Mouse (Mus musculus) MEL (cell line): Measurements from ENCODE around the gene Mylip. TPM values are rescaled to one million over a fixed set of nuclear protein-coding genes. Genes with fewer than 3 reads are reported as not detected.
A peak's percentile ranks its signal among the peaks of the same experiment; 100 is the strongest.

ENCODE experiments used
- DNase-seq: peaks from one replicate; pipeline ENCODE4 v3.0.0; 2011; ENCODE audit warnings: low read depth, low spot score
- H3K27ac ChIP-seq: 2 replicates; pipeline ENCODE4 v1.5.1; 2012; ENCODE audit warnings: low read depth, mild to moderate bottlenecking, control low read depth, low read length, moderate library complexity; ENCODE audit not compliant: control insufficient read depth
- H3K27me3 ChIP-seq, 2 experiments: fragments of 150-350 bp in 1 of 2; sonication (generic) in 1 of 2; 2 replicates each; pipeline ENCODE4 v1.6.1; 2012; ENCODE audit warnings: low read length in 2 of 2, mild to moderate bottlenecking in 2 of 2, improper control_type of control experiment in 1 of 2, moderate library complexity in 1 of 2; ENCODE audit not compliant: insufficient read depth in 2 of 2, control insufficient read depth in 1 of 2
- H3K36me3 ChIP-seq, 2 experiments: 2 replicates each; pipeline ENCODE4 v1.6.1; 2012 to 2014; ENCODE audit warnings: low read length in 2 of 2, improper control_type of control experiment in 1 of 2, inconsistent platforms in 1 of 2, mild to moderate bottlenecking in 1 of 2; ENCODE audit not compliant: insufficient read depth in 2 of 2, control insufficient read depth in 1 of 2
- H3K4me1 ChIP-seq, 2 experiments: fragments of 150-350 bp in 1 of 2; sonication (generic) in 1 of 2; 2 replicates each; pipeline ENCODE4 v1.6.1; 2012; ENCODE audit warnings: low read length in 2 of 2, improper control_type of control experiment in 1 of 2, mild to moderate bottlenecking in 1 of 2; ENCODE audit not compliant: insufficient read depth in 2 of 2, control insufficient read depth in 1 of 2
- H3K4me3 ChIP-seq, 2 experiments: fragments of 150-350 bp in 1 of 2; sonication (generic) in 1 of 2; 2 replicates each; pipeline ENCODE4 v1.5.1; 2012; ENCODE audit warnings: low read depth in 2 of 2, low read length in 2 of 2, mild to moderate bottlenecking in 2 of 2, moderate library complexity in 2 of 2, control low read depth in 1 of 2, improper control_type of control experiment in 1 of 2; ENCODE audit not compliant: control insufficient read depth in 1 of 2, insufficient read depth in 1 of 2
- H3K79me2 ChIP-seq: 2 replicates; pipeline ENCODE4 v1.6.1; 2012; ENCODE audit warnings: mild to moderate bottlenecking, low read length, moderate library complexity; ENCODE audit not compliant: control insufficient read depth, poor library complexity, insufficient read depth
- H3K9ac ChIP-seq: 2 replicates; pipeline ENCODE4 v1.6.1; 2012; ENCODE audit warnings: low read depth, mild to moderate bottlenecking, control low read depth, low read length, moderate library complexity; ENCODE audit not compliant: control insufficient read depth, poor library complexity, severe bottlenecking
- H3K9me3 ChIP-seq: fragments of 150-350 bp; sonication (generic); replicated peaks from 2 replicates; pipeline ENCODE4 v1.6.1; 2012; ENCODE audit warnings: mild to moderate bottlenecking, low read length, improper control_type of control experiment, moderate library complexity; ENCODE audit not compliant: insufficient read depth
- BHLHE40 ChIP-seq: IDR thresholded peaks from 2 replicates; pipeline ENCODE4 v1.6.1; 2012; ENCODE audit warnings: low read depth, mild to moderate bottlenecking, inconsistent platforms, low read length, improper control_type of control experiment, borderline replicate concordance
- CHD2 ChIP-seq: IDR thresholded peaks from 2 replicates; pipeline ENCODE4 v1.6.1; 2011; ENCODE audit warnings: low read length, improper control_type of control experiment
- CTCF ChIP-seq, 3 experiments: IDR thresholded peaks in 2 of 3; conservative IDR thresholded peaks in 1 of 3; 2 replicates each; pipeline ENCODE4 v1.5.1; 2011 to 2012; ENCODE audit warnings: low read length in 3 of 3, low read depth in 2 of 3, mild to moderate bottlenecking in 2 of 3, improper control_type of control experiment in 1 of 3, inconsistent platforms in 1 of 3, mixed read lengths in 1 of 3, moderate library complexity in 1 of 3; ENCODE audit not compliant: control insufficient read depth in 1 of 3, insufficient read depth in 1 of 3, poor library complexity in 1 of 3, severe bottlenecking in 1 of 3
- EP300 ChIP-seq, 2 experiments: IDR thresholded peaks; 2 replicates each; pipeline ENCODE4 v1.6.1; 2011; ENCODE audit warnings: improper control_type of control experiment in 2 of 2, low read length in 2 of 2, low read depth in 1 of 2, mild to moderate bottlenecking in 1 of 2
- GABPA ChIP-seq: IDR thresholded peaks from 2 replicates; pipeline ENCODE4 v1.6.1; 2012; ENCODE audit warnings: low read depth, mild to moderate bottlenecking, inconsistent platforms, low read length, improper control_type of control experiment, moderate library complexity
- GATA1 ChIP-seq: IDR thresholded peaks from 2 replicates; pipeline ENCODE4 v1.6.1; 2011; ENCODE audit warnings: low read depth, low read length, improper control_type of control experiment
- HCFC1 ChIP-seq: IDR thresholded peaks from 2 replicates; pipeline ENCODE4 v1.6.1; 2012; ENCODE audit warnings: low read depth, mild to moderate bottlenecking, inconsistent platforms, low read length, improper control_type of control experiment, moderate library complexity
- JUND ChIP-seq: IDR thresholded peaks from 2 replicates; pipeline ENCODE4 v1.6.1; 2011; ENCODE audit warnings: low read depth, mild to moderate bottlenecking, improper control_type of control experiment, low read length
- KAT2A ChIP-seq: conservative IDR thresholded peaks from 2 replicates; pipeline ENCODE4 v1.6.1; 2012; ENCODE audit warnings: low read depth, low read length, improper control_type of control experiment, inconsistent platforms
- MAFK ChIP-seq: IDR thresholded peaks from 2 replicates; pipeline ENCODE4 v1.6.1; 2011; ENCODE audit warnings: low read depth, mild to moderate bottlenecking, low read length, improper control_type of control experiment, borderline replicate concordance
- MAX ChIP-seq: IDR thresholded peaks from 2 replicates; pipeline ENCODE4 v1.6.1; 2011; ENCODE audit warnings: low read length, improper control_type of control experiment
- MAZ ChIP-seq: IDR thresholded peaks from 2 replicates; pipeline ENCODE4 v1.6.1; 2012; ENCODE audit warnings: low read depth, mild to moderate bottlenecking, inconsistent platforms, low read length, improper control_type of control experiment
- MEF2A ChIP-seq: IDR thresholded peaks from 2 replicates; pipeline ENCODE4 v1.6.1; 2014; ENCODE audit warnings: low read depth, mild to moderate bottlenecking, inconsistent platforms, low read length, improper control_type of control experiment; ENCODE audit not compliant: poor library complexity, insufficient replicate concordance, severe bottlenecking; ENCODE audit errors: extremely low read depth
- MXI1 ChIP-seq: IDR thresholded peaks from 2 replicates; pipeline ENCODE4 v1.6.1; 2011; ENCODE audit warnings: mild to moderate bottlenecking, low read depth, low read length, improper control_type of control experiment
- MYB ChIP-seq: IDR thresholded peaks from 2 replicates; pipeline ENCODE4 v1.6.1; 2011; ENCODE audit warnings: mild to moderate bottlenecking, low read depth, low read length, improper control_type of control experiment
- MYC ChIP-seq: IDR thresholded peaks from 2 replicates; pipeline ENCODE4 v1.6.1; 2011; ENCODE audit warnings: low read depth, mild to moderate bottlenecking, low read length, improper control_type of control experiment, moderate library complexity
- NELFE ChIP-seq: IDR thresholded peaks from 2 replicates; pipeline ENCODE4 v1.6.1; 2011; ENCODE audit warnings: low read depth, low read length, improper control_type of control experiment
- NRF1 ChIP-seq: IDR thresholded peaks from 2 replicates; pipeline ENCODE4 v1.6.1; 2014; ENCODE audit warnings: low read depth, mild to moderate bottlenecking, inconsistent platforms, low read length, improper control_type of control experiment, moderate library complexity; ENCODE audit not compliant: poor library complexity, insufficient read depth, severe bottlenecking
- POLR2A ChIP-seq, 2 experiments: IDR thresholded peaks; 2 replicates each; pipeline ENCODE4 v1.6.1; 2011 to 2012; ENCODE audit warnings: low read length in 2 of 2, mild to moderate bottlenecking in 2 of 2, control low read depth in 1 of 2, improper control_type of control experiment in 1 of 2, low read depth in 1 of 2, moderate library complexity in 1 of 2; ENCODE audit not compliant: control insufficient read depth in 1 of 2, insufficient read depth in 1 of 2, poor library complexity in 1 of 2
- POLR2AphosphoS2 ChIP-seq: IDR thresholded peaks from 2 replicates; pipeline ENCODE4 v1.6.1; 2011; ENCODE audit warnings: low read length, improper control_type of control experiment
- POLR2AphosphoS5 ChIP-seq: IDR thresholded peaks from 2 replicates; pipeline ENCODE4 v1.6.1; 2012; ENCODE audit warnings: low read depth, borderline replicate concordance, mild to moderate bottlenecking, inconsistent platforms, low read length, moderate library complexity, mixed read lengths
- RAD21 ChIP-seq: IDR thresholded peaks from 2 replicates; pipeline ENCODE4 v1.6.1; 2011; ENCODE audit warnings: mild to moderate bottlenecking, low read depth, low read length, improper control_type of control experiment
- RCOR1 ChIP-seq: IDR thresholded peaks from 2 replicates; pipeline ENCODE4 v1.6.1; 2012; ENCODE audit warnings: low read depth, mild to moderate bottlenecking, inconsistent platforms, low read length, improper control_type of control experiment
- SIN3A ChIP-seq: IDR thresholded peaks from 2 replicates; pipeline ENCODE4 v1.6.1; 2012; ENCODE audit warnings: low read length, improper control_type of control experiment, inconsistent platforms
- SMC3 ChIP-seq: IDR thresholded peaks from 2 replicates; pipeline ENCODE4 v1.6.1; 2011; ENCODE audit warnings: low read depth, low read length, improper control_type of control experiment
- TAL1 ChIP-seq: IDR thresholded peaks from 2 replicates; pipeline ENCODE4 v1.6.1; 2012; ENCODE audit warnings: mild to moderate bottlenecking, inconsistent platforms, low read length, moderate library complexity, mixed read lengths
- TBP ChIP-seq: IDR thresholded peaks from 2 replicates; pipeline ENCODE4 v1.8.0; 2011; ENCODE audit warnings: low read depth, low read length, improper control_type of control experiment
- TCF12 ChIP-seq: IDR thresholded peaks from 2 replicates; pipeline ENCODE4 v1.6.1; 2014; ENCODE audit warnings: low read depth, mild to moderate bottlenecking, inconsistent platforms, low read length, improper control_type of control experiment, moderate library complexity
- UBTF ChIP-seq: IDR thresholded peaks from 2 replicates; pipeline ENCODE4 v1.6.1; 2012; ENCODE audit warnings: low read depth, mild to moderate bottlenecking, inconsistent platforms, low read length, improper control_type of control experiment, moderate library complexity, borderline replicate concordance; ENCODE audit not compliant: insufficient read depth
- USF1 ChIP-seq: IDR thresholded peaks from 2 replicates; pipeline ENCODE4 v1.6.1; 2014; ENCODE audit warnings: low read depth, mild to moderate bottlenecking, inconsistent platforms, low read length, improper control_type of control experiment, moderate library complexity
- USF2 ChIP-seq, 2 experiments: IDR thresholded peaks; 2 replicates each; pipeline ENCODE4 v1.6.1; 2011 to 2012; ENCODE audit warnings: improper control_type of control experiment in 2 of 2, low read length in 2 of 2, borderline replicate concordance in 1 of 2, inconsistent platforms in 1 of 2, low read depth in 1 of 2, mild to moderate bottlenecking in 1 of 2; ENCODE audit not compliant: insufficient read depth in 1 of 2
- ZC3H11A ChIP-seq: IDR thresholded peaks from 2 replicates; pipeline ENCODE4 v1.6.1; 2012; ENCODE audit warnings: low read depth, mild to moderate bottlenecking, inconsistent platforms, low read length, improper control_type of control experiment
- ZMIZ1 ChIP-seq: IDR thresholded peaks from 2 replicates; pipeline ENCODE4 v1.6.1; 2012; ENCODE audit warnings: low read depth, mild to moderate bottlenecking, inconsistent platforms, low read length, improper control_type of control experiment, moderate library complexity
- ZNF384 ChIP-seq: IDR thresholded peaks from 2 replicates; pipeline ENCODE4 v1.6.1; 2012; ENCODE audit warnings: low read depth, mild to moderate bottlenecking, inconsistent platforms, low read length, improper control_type of control experiment
- polyA plus RNA-seq, 2 experiments: library from polyadenylated mRNA; stranded (reverse) in 1 of 2; unstranded in 1 of 2; fragments of >175 nt in 1 of 2; fragments of >200 nt in 1 of 2; gene quantifications; 2 replicates each; pipeline versions ENCODE4 v1.2.1 to v1.2.4; 2012; ENCODE audit warnings: low replicate concordance in 2 of 2, low read depth in 1 of 2; ENCODE audit not compliant: insufficient read length in 2 of 2, insufficient read depth in 1 of 2, missing spikeins in 1 of 2
- total RNA-seq: library from RNA; depleted of rRNA; stranded (reverse); fragments of 300-350 nt; gene quantifications from 2 replicates; pipeline ENCODE4 v1.2.3, GENCODE M21; 2012; rRNA removed

Mylip gene
- 1.4 and 1.8 TPM in 2 replicates for total RNA-seq
- 1 to 10 TPM in 1 of 2 experiments, not detected in 1; 7.6 TPM for polyA plus RNA-seq

DNA sequence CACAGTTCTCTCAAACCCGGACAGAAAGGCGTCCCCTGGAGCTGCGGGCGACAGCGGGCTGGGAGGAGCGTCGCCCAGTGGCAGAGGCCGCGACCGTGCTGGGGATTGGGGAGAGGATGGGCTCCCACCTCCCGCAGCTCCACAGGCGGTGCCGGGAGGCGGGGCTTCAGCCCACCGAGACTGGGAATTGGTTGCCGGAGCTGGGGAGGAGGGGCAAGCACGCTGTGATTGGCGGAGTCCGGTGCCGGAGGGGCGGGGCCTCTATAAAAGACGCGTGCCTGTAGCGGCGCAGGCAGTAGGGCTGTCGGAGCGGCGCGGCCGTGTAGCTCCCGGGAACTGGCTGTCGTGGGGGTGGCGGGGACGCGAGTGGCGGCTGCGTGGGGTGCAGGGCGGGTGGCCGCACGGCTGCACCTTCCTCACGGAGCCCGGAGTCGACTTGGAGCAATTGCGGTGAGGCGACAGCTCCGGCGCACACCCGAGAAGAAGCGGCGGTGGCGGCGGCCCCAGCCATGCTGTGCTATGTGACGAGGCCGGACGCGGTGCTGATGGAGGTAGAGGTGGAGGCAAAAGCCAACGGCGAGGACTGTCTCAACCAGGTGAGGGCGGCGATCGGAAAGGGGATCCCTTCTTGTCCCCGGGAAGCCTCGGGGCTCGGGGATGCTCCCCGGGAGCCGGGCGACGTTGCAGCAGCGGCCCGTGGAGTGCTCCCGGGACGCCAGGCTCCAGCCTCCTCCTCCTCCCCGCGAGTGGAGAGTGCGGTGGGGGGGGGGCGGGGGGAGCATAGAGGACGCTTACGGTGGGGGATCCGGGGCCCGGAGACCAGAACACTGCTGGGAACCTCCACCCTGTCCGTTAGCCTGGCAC is at the start of gene Mylip:
Gene Mylip (plus strand): TSS at position 295 of the 864 bp plus-strand sequence.
- DNase-seq, result peak; percentile 97
- TF ChIP-seq EP300 (IDR thresholded peaks at IDR 0.05; ENCODE audit: low read depth in 1 of 2, low read length in 2 of 2), result 0 out of 4 replicates have a peak, but pooled peaks of 1 of the 2 experiments have one; percentile 1
- peak; percentile 98 for TF ChIP-seq ZMIZ1
- peak; percentile 41; the same call in 1 of the 2 replicates for TF ChIP-seq HCFC1
- TF ChIP-seq MYB, result no peak
- peak; percentile 56; the same call in 1 of the 2 replicates for TF ChIP-seq CHD2
- TF ChIP-seq USF1, result no peak
- TF ChIP-seq TAL1, result no peak
- TF ChIP-seq CTCF (IDR thresholded peaks at IDR 0.05 in 2 of 3, conservative IDR thresholded peaks at IDR 0.05 in 1 of 3; ENCODE audit: control insufficient read depth in 1 of 3, insufficient read depth in 1 of 3, low read depth in 2 of 3, low read length in 3 of 3, poor library complexity in 1 of 3, severe bottlenecking in 1 of 3), result peak in 1 of 3 experiments; percentile 29; a peak in 3 of 6 replicates
- no peak; the same call in 1 of the 2 replicates for TF ChIP-seq SMC3
- TF ChIP-seq UBTF, result no peak
- TF ChIP-seq MAFK, result no peak
- peak; percentile 68; the same call in 1 of the 2 replicates for TF ChIP-seq SIN3A
- peak; percentile 65 for TF ChIP-seq MXI1
- no peak for TF ChIP-seq GABPA
- TF ChIP-seq ZC3H11A, result no peak
- TF ChIP-seq POLR2A (IDR thresholded peaks at IDR 0.05; ENCODE audit: control insufficient read depth in 1 of 2, insufficient read depth in 1 of 2, low read depth in 1 of 2, low read length in 2 of 2, poor library complexity in 1 of 2), result peak; percentile 97 to 99
- TF ChIP-seq NELFE, result peak; percentile 94
- TF ChIP-seq TBP, result peak; percentile 97
- no peak for TF ChIP-seq MAZ
- TF ChIP-seq RCOR1, result peak; percentile 37
- no peak for TF ChIP-seq USF2 (IDR thresholded peaks at IDR 0.05; ENCODE audit: borderline replicate concordance in 1 of 2, insufficient read depth in 1 of 2, low read depth in 1 of 2, low read length in 2 of 2)
- TF ChIP-seq ZNF384, result no peak
- TF ChIP-seq GATA1, result no peak
- peak; percentile 30; the same call in 1 of the 2 replicates for TF ChIP-seq BHLHE40
- no peak for TF ChIP-seq RAD21
- TF ChIP-seq POLR2AphosphoS5, result peak; percentile 99
- peak; percentile 26; the same call in 1 of the 2 replicates for TF ChIP-seq NRF1
- peak; percentile 94 for TF ChIP-seq POLR2AphosphoS2
- peak; percentile 36 for TF ChIP-seq MAX
- TF ChIP-seq MYC, result no peak
- peak; percentile 72 for TF ChIP-seq TCF12
- no peak for TF ChIP-seq KAT2A
- no peak for TF ChIP-seq JUND
- TF ChIP-seq MEF2A, result no peak
- Histone ChIP-seq H3K9me3 (no peaks in the 10 kb centered on the region), H3K36me3 (peaks cover 2 to 17% of the 10 kb centered on the region in 2 experiments; a peak in 2 of 4 replicates), H3K27me3 (no peaks in the 10 kb centered on the region), H3K9ac (peak within 1 kb of the TSS; percentile 84), H3K27ac (peak within 1 kb of the TSS; percentile 42), H3K79me2 (peaks cover 10% of the 10 kb centered on the region), H3K4me1 (peaks cover 6 to 15% of the 10 kb centered on the region in 2 experiments), H3K4me3 (peak within 1 kb of the TSS; percentile 92 to 96)
